Mouse (Mus musculus) cortical plate, adult 2 months (tissue): ENCODE measurements at regions not wholly inside any gene's neighbourhood (a gene's known extent, or its start where the extent isn't known, plus 50 kb on each side); places are given as distances from the start of the nearest gene placed in this dataset.

Experiments used
- CTCF ChIP-seq: fragments of 200-500 bp; IDR thresholded peaks from 2 replicates; pipeline ENCODE4 v1.5.1; 2011; ENCODE audit warnings: mild to moderate bottlenecking, control low read depth, low read length; ENCODE audit not compliant: insufficient read depth; ENCODE audit errors: extremely low read depth
- POLR2A ChIP-seq: fragments of 200-500 bp; IDR thresholded peaks from 2 replicates; pipeline ENCODE4 v1.6.1; 2011; ENCODE audit warnings: mild to moderate bottlenecking, low read length, control low read depth; ENCODE audit not compliant: insufficient read depth; ENCODE audit errors: extremely low read depth

DNA sequence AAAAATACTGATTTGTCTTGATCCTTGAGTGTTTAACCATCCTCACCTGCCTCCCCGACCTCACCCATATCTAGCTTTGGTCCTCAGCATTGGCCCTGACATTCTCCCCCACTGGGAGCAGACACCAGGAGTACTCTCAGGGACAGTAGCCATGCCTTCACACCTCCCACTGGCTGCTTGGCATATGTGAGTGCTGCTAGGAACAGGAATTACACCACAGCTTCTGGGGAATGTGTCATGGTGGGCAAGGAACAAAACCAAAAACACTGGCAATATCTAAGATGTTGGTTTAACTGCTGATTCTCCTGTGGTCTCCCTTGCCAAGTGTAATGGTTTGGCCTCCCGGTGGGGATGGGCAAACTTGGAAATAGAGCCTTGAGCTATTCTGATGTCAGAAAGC lies 248.6 kb downstream of the Tle3 start:
- TF ChIP-seq POLR2A (no peak), CTCF (no peak)
